Mouse (Mus musculus): Measurements from ENCODE around the gene 4930568D16Rik.

The 4930568D16Rik gene

GRCm38 (mm10) chr2:35342605-35343004, 24.9 kb downstream of the 4930568D16Rik start:
- no peak for DNase-seq (ENCODE audit: inconsistent ontology term)

GRCm38 (mm10) chr2:35338707-35339106, 28.8 kb downstream of the 4930568D16Rik start:
- DNase-seq (ENCODE audit: inconsistent ontology term): no peak

- no peak for DNase-seq (ENCODE audit: inconsistent ontology term)
Measured at GRCm38 (mm10) chr2:35338036-35338435, 29.5 kb downstream of the 4930568D16Rik start.

GRCm38 (mm10) chr2:35337419-35337818, 30.1 kb downstream of the 4930568D16Rik start:
- no peak for DNase-seq (ENCODE audit: inconsistent ontology term)

- DNase-seq (ENCODE audit: inconsistent ontology term): peak; percentile 100
Measured at GRCm38 (mm10) chr2:35336388-35337280, 30.9 kb downstream of the 4930568D16Rik start, which contains the start of gene Stom. TSS of gene Stom (minus strand) at chr2:35336976.

- no peak for DNase-seq (ENCODE audit: inconsistent ontology term)
Measured at GRCm38 (mm10) chr2:35335620-35336019, 31.9 kb downstream of the 4930568D16Rik start.

GRCm38 (mm10) chr2:35333670-35334069, 33.9 kb downstream of the 4930568D16Rik start:
- DNase-seq (ENCODE audit: inconsistent ontology term): no peak

- no peak for DNase-seq (ENCODE audit: inconsistent ontology term)
Measured at GRCm38 (mm10) chr2:35331205-35331604, 36.3 kb downstream of the 4930568D16Rik start.

- no peak for DNase-seq (ENCODE audit: inconsistent ontology term)
Measured at GRCm38 (mm10) chr2:35329061-35329460, 38.5 kb downstream of the 4930568D16Rik start.

- no peak for DNase-seq (ENCODE audit: inconsistent ontology term)
Measured at GRCm38 (mm10) chr2:35328064-35328792, 39.3 kb downstream of the 4930568D16Rik start.

- no peak for DNase-seq (ENCODE audit: inconsistent ontology term)
Measured at GRCm38 (mm10) chr2:35327583-35327982, 39.9 kb downstream of the 4930568D16Rik start.

GRCm38 (mm10) chr2:35326931-35327330, 40.6 kb downstream of the 4930568D16Rik start:
- no peak for DNase-seq (ENCODE audit: inconsistent ontology term)

- no peak for DNase-seq (ENCODE audit: inconsistent ontology term)
Measured at GRCm38 (mm10) chr2:35325930-35326329, 41.6 kb downstream of the 4930568D16Rik start.

GRCm38 (mm10) chr2:35322404-35323164, 44.9 kb downstream of the 4930568D16Rik start:
- DNase-seq (ENCODE audit: inconsistent ontology term): peak; percentile 46

GRCm38 (mm10) chr2:35320399-35320798, 47.1 kb downstream of the 4930568D16Rik start:
- no peak for DNase-seq (ENCODE audit: inconsistent ontology term)

- no peak for DNase-seq (ENCODE audit: inconsistent ontology term)
Measured at GRCm38 (mm10) chr2:35318405-35318804, 49.1 kb downstream of the 4930568D16Rik start.

- DNase-seq (ENCODE audit: inconsistent ontology term): no peak
Measured at GRCm38 (mm10) chr2:35317604-35318003, 49.9 kb downstream of the 4930568D16Rik start.

- DNase-seq (ENCODE audit: inconsistent ontology term): no peak
Measured at GRCm38 (mm10) chr2:35314300-35314699, 53.2 kb downstream of the 4930568D16Rik start.

GRCm38 (mm10) chr2:35309906-35310493, 57.5 kb downstream of the 4930568D16Rik start:
- no peak for DNase-seq (ENCODE audit: inconsistent ontology term)

- DNase-seq (ENCODE audit: inconsistent ontology term): no peak
Measured at GRCm38 (mm10) chr2:35308166-35308565, 59.4 kb downstream of the 4930568D16Rik start.

Data from Muller cell, postnatal 12 days (primary cell).